Mouse (Mus musculus) ovary, adult 18-20 months (tissue): Measurements from ENCODE around the gene Tgfa.

Source experiments
- DNase-seq: peaks from one replicate; pipeline ENCODE4 v3.0.0; 2022; ENCODE audit warnings: low spot score, mixed read lengths

Tgfa gene

GRCm38 (mm10) chr6:86194941-86195932 is at the start of gene Tgfa:
Gene Tgfa, plus strand, starts transcription at chr6:86195223.
- peak; percentile 75 for DNase-seq

- no peak for DNase-seq
Measured at GRCm38 (mm10) chr6:86148518-86148917, 46.5 kb upstream of the Tgfa start.

DNA sequence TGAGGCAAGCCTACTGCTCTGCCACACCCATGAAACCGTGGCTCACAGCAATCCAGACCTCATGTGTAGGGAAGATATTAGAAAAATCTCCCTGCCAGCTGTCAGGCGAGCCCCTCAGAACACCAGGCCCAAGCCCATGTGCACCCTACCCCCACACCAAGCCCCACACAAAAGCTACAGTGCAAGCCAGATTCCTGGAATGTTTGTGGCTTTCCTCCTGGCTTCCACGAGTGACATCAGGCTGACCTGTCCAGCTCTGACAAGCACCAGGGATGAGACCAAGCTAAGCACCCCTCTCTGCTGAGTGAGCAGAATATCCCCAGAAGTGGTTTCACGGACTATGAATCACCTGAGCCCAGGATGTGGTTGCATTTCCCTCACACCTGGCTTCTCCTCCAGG is 46.0 kb upstream of the Tgfa start:
- DNase-seq = no peak

- DNase-seq = no peak
Measured at GRCm38 (mm10) chr6:86152676-86153075, 42.3 kb upstream of the Tgfa start.

GRCm38 (mm10) chr6:86153436-86153990 is 41.5 kb upstream of the Tgfa start:
- no peak for DNase-seq

GRCm38 (mm10) chr6:86154006-86154405 is 41.0 kb upstream of the Tgfa start:
- DNase-seq = no peak

- DNase-seq = no peak
Measured at GRCm38 (mm10) chr6:86154481-86154880, 40.5 kb upstream of the Tgfa start.

DNA sequence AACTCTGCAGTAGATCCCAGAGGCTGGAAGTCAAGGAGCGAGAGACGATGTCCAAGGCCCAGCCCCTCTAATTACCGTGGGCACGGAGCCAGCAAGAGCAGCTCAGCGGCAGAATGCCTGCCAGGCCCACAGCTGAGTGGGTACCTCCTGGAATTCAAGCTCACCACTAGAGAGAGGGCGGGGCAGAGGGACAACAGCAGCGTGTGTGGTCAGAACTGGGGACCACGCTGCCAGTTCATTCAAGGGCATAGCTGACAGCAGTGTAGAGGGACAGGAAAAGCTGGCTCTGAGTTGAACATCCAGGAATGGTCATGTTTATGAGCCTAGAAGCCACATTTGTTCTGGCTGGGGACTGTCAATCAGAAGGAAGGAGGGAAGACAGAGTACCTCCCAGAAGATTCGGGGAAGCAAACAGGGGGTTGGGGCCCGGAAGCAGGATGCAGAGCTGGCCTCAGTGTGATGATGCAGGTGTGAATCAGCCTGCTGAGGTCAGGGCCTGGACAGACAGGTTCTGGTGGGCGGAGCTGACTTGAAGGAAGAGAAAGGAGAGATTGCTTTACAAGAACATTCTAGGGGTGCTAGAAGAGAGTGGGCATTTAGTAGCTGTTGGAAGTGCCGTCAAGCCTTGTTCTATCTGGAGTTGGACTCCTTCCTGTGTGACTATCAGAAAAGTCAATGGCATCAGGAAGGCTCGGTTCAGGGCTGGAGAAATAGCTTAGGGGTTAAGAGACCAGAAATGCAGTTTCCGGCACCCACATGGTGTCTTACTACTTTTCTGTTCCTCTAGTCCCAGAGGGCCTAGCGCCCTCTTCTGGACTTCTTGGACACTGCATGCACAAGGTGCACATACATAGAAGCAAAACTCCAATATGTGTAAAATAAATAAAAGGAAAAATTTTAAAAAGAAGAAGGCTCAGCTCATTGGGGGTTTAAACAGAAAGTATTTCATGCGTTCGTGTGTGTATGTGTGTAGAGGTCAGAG is 37.5 kb upstream of the Tgfa start:
- peak; percentile 44 for DNase-seq

DNA sequence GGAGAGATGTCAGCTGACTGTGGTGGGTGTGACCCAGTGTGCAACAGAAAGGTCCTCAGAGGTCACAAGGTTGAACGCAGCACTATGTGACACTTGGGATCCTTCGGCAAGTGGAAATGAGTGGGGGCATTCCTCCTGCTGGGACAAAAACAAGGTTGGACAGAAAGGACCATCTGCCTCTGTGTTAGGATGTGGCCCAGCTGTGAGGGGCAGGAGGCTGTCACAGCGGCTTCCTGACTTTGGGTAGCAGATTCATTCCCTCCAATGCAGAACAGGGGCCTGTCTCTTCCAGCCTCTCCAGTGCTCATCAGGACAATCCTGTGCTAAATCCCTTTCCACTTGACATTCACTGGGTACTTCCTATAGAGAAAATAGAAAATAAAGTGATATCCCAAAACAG is 34.1 kb upstream of the Tgfa start:
- no peak for DNase-seq

DNA sequence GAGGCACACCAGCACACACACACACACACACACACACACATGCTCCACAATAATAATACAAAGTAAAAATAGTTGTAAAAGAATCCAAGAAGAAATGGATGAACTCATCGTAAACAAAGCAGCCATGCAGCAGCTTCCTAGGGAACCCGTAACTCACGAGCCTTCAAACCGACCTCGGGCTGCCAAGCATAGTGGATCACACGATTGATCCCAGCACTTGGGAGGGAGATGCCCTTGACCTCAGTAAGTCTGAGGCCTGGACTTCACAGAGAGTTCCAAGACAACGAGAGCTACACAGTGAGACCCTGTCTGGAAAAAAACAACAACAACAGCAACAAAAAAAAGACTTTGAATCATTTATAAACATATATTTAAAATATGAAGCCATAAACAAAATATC is 33.4 kb upstream of the Tgfa start:
- DNase-seq = no peak

GRCm38 (mm10) chr6:86164028-86164427 is 31.0 kb upstream of the Tgfa start:
- DNase-seq = no peak

DNA sequence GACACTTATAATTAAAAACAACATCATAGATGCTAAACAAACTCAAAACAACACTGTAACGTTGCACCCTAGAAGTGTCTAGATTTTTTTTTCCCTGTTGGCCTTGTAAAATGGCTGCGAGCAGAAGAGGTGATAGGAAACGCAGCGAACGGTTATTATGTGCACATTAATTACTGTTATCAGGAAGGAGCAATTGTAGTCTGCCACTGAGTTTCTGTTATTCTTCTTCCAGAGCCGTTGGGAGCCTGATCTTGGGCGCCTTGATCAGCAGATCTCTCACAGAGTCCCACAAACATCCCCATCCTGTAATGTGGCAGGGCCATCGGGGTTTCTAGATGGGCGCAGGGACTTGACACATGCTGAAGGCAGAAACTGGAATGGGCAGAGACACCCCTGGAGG is 28.6 kb upstream of the Tgfa start:
- DNase-seq = no peak

DNA sequence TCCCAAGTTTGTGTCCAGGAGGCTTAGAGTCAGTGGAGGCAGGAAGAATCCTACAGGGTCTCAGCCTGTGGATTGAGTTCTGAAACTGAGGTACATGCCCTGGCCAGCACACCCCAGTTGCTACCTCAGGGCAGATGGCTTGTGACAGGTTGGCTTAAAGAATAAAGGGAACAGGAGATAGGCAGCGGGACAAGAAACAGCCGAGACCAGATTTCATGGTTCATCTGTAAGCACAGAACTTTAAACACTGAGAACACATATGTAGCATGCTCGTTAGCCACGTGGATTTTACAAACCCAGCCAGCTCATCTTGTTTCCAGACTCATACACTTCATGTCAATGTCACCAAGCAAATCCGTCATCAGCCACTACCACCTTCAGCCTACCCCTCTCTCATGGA is 27.2 kb upstream of the Tgfa start:
- DNase-seq = no peak

DNA sequence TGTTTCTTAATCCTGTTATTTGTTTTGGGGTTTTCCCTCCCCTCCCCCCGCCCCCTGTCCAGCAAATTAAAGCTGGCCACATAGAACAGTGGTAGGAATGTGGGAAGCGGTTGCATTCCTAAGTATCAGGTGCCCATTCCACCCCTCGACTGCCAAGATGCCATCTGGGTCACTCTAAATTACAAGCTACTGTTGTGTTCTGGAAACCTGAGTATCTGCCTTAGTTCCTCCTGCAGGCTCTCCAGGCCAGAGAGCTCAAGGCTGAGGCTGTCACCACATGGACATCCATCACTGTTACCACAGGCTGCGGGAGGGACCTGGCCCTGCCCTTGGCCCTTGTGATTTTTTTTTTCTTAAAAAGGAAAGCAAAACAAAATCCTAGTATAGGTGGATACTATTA is 25.9 kb upstream of the Tgfa start:
- no peak for DNase-seq

GRCm38 (mm10) chr6:86176236-86176635 is 18.8 kb upstream of the Tgfa start:
- no peak for DNase-seq

DNA sequence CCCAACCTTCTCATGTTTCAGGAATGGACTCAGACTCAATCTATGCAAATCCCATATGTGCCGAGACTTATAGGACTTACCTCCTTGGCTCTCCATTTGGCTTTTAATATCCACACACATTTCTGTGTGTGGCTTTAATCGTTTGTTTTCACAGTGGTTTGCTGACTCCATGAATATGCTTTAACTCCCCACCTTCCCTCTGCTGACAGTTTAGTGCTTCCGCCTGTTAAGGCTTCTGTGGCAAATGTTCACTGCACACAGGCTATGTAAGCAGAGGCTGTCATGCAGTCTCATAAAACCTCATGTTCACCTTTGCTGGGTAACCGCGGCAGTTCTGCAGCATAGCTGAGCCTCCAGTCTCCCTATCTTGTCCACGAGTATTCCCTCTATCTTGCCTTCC is 18.3 kb upstream of the Tgfa start:
- no peak for DNase-seq

DNA sequence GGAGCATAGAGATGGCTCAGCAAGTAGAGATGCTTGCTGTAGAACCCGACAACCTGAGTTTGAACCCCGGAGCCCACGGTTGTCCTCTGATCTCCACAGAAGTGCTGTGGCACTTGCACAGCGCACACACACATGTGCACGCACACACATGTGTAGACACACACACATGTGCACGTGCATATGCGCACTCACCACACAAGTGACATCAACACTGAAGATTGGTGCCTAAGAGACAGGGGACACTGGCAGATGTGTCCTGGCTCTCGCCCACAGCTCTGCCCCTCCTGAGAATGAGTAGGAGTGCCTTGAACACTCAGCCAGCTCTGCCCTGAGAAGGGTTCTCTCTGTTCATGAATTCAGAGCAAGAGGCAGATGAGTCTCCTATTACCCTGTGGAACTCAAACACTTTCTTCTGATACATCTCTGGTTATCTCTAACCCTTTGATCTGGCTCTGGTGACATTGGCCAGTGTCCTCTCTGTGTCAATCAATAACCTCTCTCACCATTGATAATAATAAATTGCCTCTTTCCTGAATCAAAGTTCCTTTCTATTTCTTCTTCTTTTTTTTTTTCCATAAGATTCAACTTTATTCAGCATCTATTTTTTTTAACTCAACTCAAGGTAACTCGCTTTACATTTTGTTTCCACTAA is 17.6 kb upstream of the Tgfa start:
- no peak for DNase-seq

- peak; percentile 44 for DNase-seq
Measured at GRCm38 (mm10) chr6:86180617-86181016, 14.4 kb upstream of the Tgfa start.

- no peak for DNase-seq
Measured at GRCm38 (mm10) chr6:86182016-86182415, 13.0 kb upstream of the Tgfa start.

DNA sequence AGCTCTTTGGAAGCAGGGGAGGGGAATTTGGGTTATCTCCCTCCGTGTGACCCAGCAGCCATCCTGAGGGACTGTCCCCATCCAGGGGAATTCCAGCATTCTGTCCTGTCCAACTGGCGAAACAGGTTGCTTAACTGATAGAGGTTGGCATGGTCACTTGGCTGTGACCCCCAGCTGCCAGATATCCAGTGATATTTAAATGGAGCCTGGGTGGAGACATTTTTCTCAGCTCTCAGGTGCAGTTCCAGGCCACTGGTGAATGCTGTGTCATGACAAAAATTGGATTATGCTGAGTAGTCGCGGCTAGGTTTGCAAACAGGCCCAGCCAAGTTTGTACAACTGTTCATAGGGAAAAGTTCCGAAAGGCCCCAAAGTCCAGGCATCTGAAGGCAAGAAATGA is 12.4 kb upstream of the Tgfa start:
- DNase-seq = no peak

GRCm38 (mm10) chr6:86186106-86186955 is 8.7 kb upstream of the Tgfa start:
- DNase-seq = no peak
